ENCODE assay signal across 28 mouse cellular contexts in genomic region chr7:65337581-65338270, GRCm38 (mm10).
DNase-seq lines count a peak whose midpoint lies in the region; ATAC-seq lines count a peak whose summit lies in the region.
"Had no signal": no experiment of that assay in that cellular context is flagged by ENCODE, and none has a peak within 500 bp of the region (broad histone marks: within the 10 kb centered on the region; RNA-seq: fewer than 3 reads in every experiment).

No protein-coding gene starts in this region.

- H3K4me3 ChIP-seq in liver, embryonic 11.5 days (ENCODE audit: low read depth, low read length) = no peak overlapping the region
- H3K4me3 ChIP-seq in liver, embryonic 12.5 days = no peak overlapping the region
- no peak overlapping the region for H3K4me3 ChIP-seq in liver, embryonic 13.5 days (replicated peaks)
- no peak overlapping the region for H3K4me3 ChIP-seq in liver, embryonic 15.5 days (replicated peaks)
- H3K4me3 ChIP-seq in midbrain, embryonic 15.5 days = no peak overlapping the region
- H3K4me3 ChIP-seq: embryonic facial prominence, embryonic 10.5 days; embryonic facial prominence, embryonic 13.5 days; erythroblast, embryonic 14.5 days; forebrain, embryonic 13.5 days; heart, embryonic 12.5 days; heart, embryonic 15.5 days; hindbrain, embryonic 10.5 days; hindbrain, embryonic 13.5 days had no signal

- no peak for ATAC-seq in liver, embryonic 11.5 days (replicated peaks; ENCODE audit: low FRiP score)
- no peak for ATAC-seq in liver, embryonic 12.5 days
- ATAC-seq in liver, embryonic 13.5 days (ENCODE audit: low read depth) = peak; percentile 65
- peak; percentile 81 for ATAC-seq in liver, embryonic 15.5 days (ENCODE audit: insufficient read depth)
- no peak for ATAC-seq in midbrain, embryonic 15.5 days (replicated peaks)
- ATAC-seq: CD4-positive, CD25-positive, alpha-beta regulatory T cell, adult 4 months; forebrain, embryonic 13.5 days; forebrain, embryonic 16.5 days; hindbrain, embryonic 16.5 days had no signal

- DNase-seq in liver, embryonic 11.5 days (ENCODE audit: low spot score) = no peak
- DNase-seq in liver, embryonic 13.5 days = no peak
- no peak for DNase-seq in adrenal gland, adult 18-20 months (ENCODE audit: low spot score in 2 of 2)
- DNase-seq: adrenal gland, adult 8-10 months; adrenal gland, postnatal 25 days; cerebellum, adult 11-12 months; cerebellum, adult 8-10 months; cerebellum, postnatal 10 days; cerebellum, postnatal 36 days; embryo, embryonic 11 days; gastrocnemius, postnatal 10 days; heart, adult 18-20 months; heart, postnatal 10 days; heart, postnatal 36 days had no signal

- H3K36me3 ChIP-seq in liver, embryonic 11.5 days (ENCODE audit: control insufficient read depth, insufficient read depth, low read length) = peaks cover 5% of the 10 kb centered on the region; the same call in 1 of the 2 replicates
- peaks cover 13% of the 10 kb centered on the region for H3K36me3 ChIP-seq in liver, embryonic 12.5 days
- peaks cover 6% of the 10 kb centered on the region; the same call in 1 of the 2 replicates for H3K36me3 ChIP-seq in liver, embryonic 13.5 days
- peaks cover 2% of the 10 kb centered on the region; the same call in 1 of the 2 replicates for H3K36me3 ChIP-seq in liver, embryonic 15.5 days (replicated peaks)
- H3K36me3 ChIP-seq in midbrain, embryonic 15.5 days (replicated peaks) = peaks cover 3% of the 10 kb centered on the region; the same call in 1 of the 2 replicates

- peak overlapping the region; percentile 38; the same call in 1 of the 2 replicates for H3K27ac ChIP-seq in liver, embryonic 11.5 days (ENCODE audit: low read depth, low read length)
- H3K27ac ChIP-seq in liver, embryonic 12.5 days = no peak overlapping the region
- no peak overlapping the region for H3K27ac ChIP-seq in liver, embryonic 13.5 days
- H3K27ac ChIP-seq in liver, embryonic 15.5 days (replicated peaks) = peak overlapping the region; percentile 20; the same call in 1 of the 2 replicates
- no peak overlapping the region for H3K27ac ChIP-seq in midbrain, embryonic 15.5 days
- H3K27ac ChIP-seq: embryonic facial prominence, embryonic 10.5 days; embryonic facial prominence, embryonic 13.5 days; forebrain, embryonic 13.5 days; heart, embryonic 15.5 days; hindbrain, embryonic 10.5 days; hindbrain, embryonic 13.5 days had no signal

- no peaks in the 10 kb centered on the region for H3K4me1 ChIP-seq in liver, embryonic 11.5 days (replicated peaks; ENCODE audit: control insufficient read depth, insufficient read depth, low read length)
- H3K4me1 ChIP-seq in liver, embryonic 12.5 days = no peaks in the 10 kb centered on the region
- no peaks in the 10 kb centered on the region for H3K4me1 ChIP-seq in liver, embryonic 13.5 days (replicated peaks)
- no peaks in the 10 kb centered on the region for H3K4me1 ChIP-seq in liver, embryonic 15.5 days (replicated peaks)
- no peaks in the 10 kb centered on the region for H3K4me1 ChIP-seq in midbrain, embryonic 15.5 days
- H3K4me1 ChIP-seq: embryonic facial prominence, embryonic 10.5 days; embryonic facial prominence, embryonic 13.5 days; forebrain, embryonic 13.5 days; heart, embryonic 12.5 days; heart, embryonic 15.5 days; hindbrain, embryonic 10.5 days; hindbrain, embryonic 13.5 days had no signal

- H3K9me3 ChIP-seq in liver, embryonic 11.5 days (ENCODE audit: control insufficient read depth, low read length) = no peaks in the 10 kb centered on the region
- H3K9me3 ChIP-seq in liver, embryonic 12.5 days (replicated peaks) = no peaks in the 10 kb centered on the region
- no peaks in the 10 kb centered on the region for H3K9me3 ChIP-seq in liver, embryonic 13.5 days (replicated peaks)
- no peaks in the 10 kb centered on the region for H3K9me3 ChIP-seq in liver, embryonic 15.5 days (replicated peaks)
- H3K9me3 ChIP-seq in midbrain, embryonic 15.5 days = no peaks in the 10 kb centered on the region
- H3K9me3 ChIP-seq: embryonic facial prominence, embryonic 10.5 days; embryonic facial prominence, embryonic 13.5 days; forebrain, embryonic 13.5 days; heart, embryonic 12.5 days; heart, embryonic 15.5 days; hindbrain, embryonic 10.5 days; hindbrain, embryonic 13.5 days had no signal

- H3K27me3 ChIP-seq in liver, embryonic 11.5 days (replicated peaks; ENCODE audit: control insufficient read depth, insufficient read depth, low read length) = no peaks in the 10 kb centered on the region
- H3K27me3 ChIP-seq in liver, embryonic 12.5 days (replicated peaks) = no peaks in the 10 kb centered on the region
- no peaks in the 10 kb centered on the region for H3K27me3 ChIP-seq in liver, embryonic 13.5 days
- no peaks in the 10 kb centered on the region for H3K27me3 ChIP-seq in liver, embryonic 15.5 days
- no peaks in the 10 kb centered on the region for H3K27me3 ChIP-seq in midbrain, embryonic 15.5 days (replicated peaks)
- H3K27me3 ChIP-seq: embryonic facial prominence, embryonic 13.5 days; forebrain, embryonic 13.5 days; heart, embryonic 12.5 days; heart, embryonic 15.5 days; hindbrain, embryonic 13.5 days had no signal

- WGBS in liver, embryonic 11.5 days = 77% methylated on average over 7 of the region's 7 CpGs
- 66% methylated on average over 7 of the region's 7 CpGs for WGBS in liver, embryonic 12.5 days (ENCODE audit: insufficient replicate concordance)
- WGBS in liver, embryonic 13.5 days (ENCODE audit: insufficient replicate concordance) = 59% methylated on average over 7 of the region's 7 CpGs
- WGBS in liver, embryonic 15.5 days (ENCODE audit: insufficient replicate concordance) = 62% methylated on average over 7 of the region's 7 CpGs
- WGBS in midbrain, embryonic 15.5 days = 94% methylated on average over 7 of the region's 7 CpGs

- no peak overlapping the region for H3K9ac ChIP-seq in liver, embryonic 11.5 days (ENCODE audit: low read depth, low read length)
- no peak overlapping the region for H3K9ac ChIP-seq in liver, embryonic 12.5 days
- H3K9ac ChIP-seq in liver, embryonic 13.5 days = no peak overlapping the region
- no peak overlapping the region for H3K9ac ChIP-seq in liver, embryonic 15.5 days
- no peak overlapping the region for H3K9ac ChIP-seq in midbrain, embryonic 15.5 days
- H3K9ac ChIP-seq: embryonic facial prominence, embryonic 13.5 days; forebrain, embryonic 13.5 days; heart, embryonic 12.5 days; heart, embryonic 15.5 days; hindbrain, embryonic 13.5 days had no signal

- H3K4me2 ChIP-seq in liver, embryonic 11.5 days = no peak overlapping the region
- no peak overlapping the region for H3K4me2 ChIP-seq in liver, embryonic 12.5 days
- no peak overlapping the region for H3K4me2 ChIP-seq in liver, embryonic 13.5 days
- H3K4me2 ChIP-seq in liver, embryonic 15.5 days = no peak overlapping the region
- no peak overlapping the region for H3K4me2 ChIP-seq in midbrain, embryonic 15.5 days
- H3K4me2 ChIP-seq: embryonic facial prominence, embryonic 13.5 days; forebrain, embryonic 13.5 days; heart, embryonic 12.5 days; heart, embryonic 15.5 days; hindbrain, embryonic 13.5 days had no signal

Comparison
In these comparisons a context has a peak if more than half of its experiments do, and no peak if none do; other contexts are left out.
1. ATAC-seq: peak in liver, embryonic 13.5 days (single experiment) and liver, embryonic 15.5 days (single experiment); none in liver, embryonic 11.5 days (single experiment), liver, embryonic 12.5 days (single experiment) and midbrain, embryonic 15.5 days (single experiment).
2. H3K27ac ChIP-seq: peak in liver, embryonic 11.5 days (single experiment) and liver, embryonic 15.5 days (single experiment); none in liver, embryonic 12.5 days (single experiment), liver, embryonic 13.5 days (single experiment) and midbrain, embryonic 15.5 days (single experiment).